25 mouse cellular contexts compared by ENCODE assay signal in the genomic region with DNA sequence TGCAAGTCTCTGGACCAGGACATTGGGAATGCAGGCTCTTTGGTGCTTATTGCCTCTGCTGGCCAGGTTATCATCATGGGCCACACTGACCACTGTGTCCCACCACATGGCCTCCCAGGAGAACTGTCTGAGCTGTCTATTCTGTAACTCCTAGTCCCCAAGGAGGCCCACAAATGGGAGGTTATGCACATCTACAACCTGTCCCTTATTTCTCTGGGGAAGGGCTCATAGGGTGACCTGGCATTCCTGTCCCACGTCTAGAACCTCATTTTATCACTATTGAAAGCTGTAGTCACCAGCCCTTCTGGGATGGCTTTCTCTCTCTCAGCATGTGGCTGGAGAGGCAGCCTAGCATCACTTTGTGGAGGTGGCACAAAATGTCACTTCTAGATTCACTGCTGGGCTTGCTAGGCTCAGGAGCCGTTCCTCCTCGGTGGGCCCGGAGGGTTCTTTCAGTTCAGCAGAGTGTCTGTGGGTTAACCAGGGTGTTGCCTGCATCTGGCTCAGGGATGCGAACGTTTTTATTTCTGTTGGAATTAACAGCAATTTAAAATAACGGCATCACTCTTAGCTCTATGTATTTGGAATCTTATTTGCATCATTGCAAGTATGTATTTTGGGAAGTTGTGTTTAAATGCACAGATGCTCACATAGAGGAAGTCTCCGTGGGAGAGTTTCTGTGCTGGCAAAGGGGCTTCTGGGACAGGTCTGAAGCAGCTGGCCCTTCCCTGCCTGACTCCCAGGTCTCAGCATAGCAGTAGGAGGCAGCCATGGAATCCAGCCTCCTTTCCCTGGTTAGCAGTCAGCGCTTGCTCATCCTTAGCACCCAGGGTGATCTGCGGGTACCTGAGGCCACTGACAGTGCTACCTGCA.
A peak's percentile ranks its signal among the peaks of the same experiment; 100 is the strongest.
DNase-seq lines count a peak whose midpoint lies in the region; ATAC-seq and TF ChIP-seq lines count a peak whose summit lies in the region.
"Had no signal": no experiment of that assay in that cellular context is flagged by ENCODE, and none has a peak within 500 bp of the region (broad histone marks: within the 10 kb centered on the region; RNA-seq: fewer than 3 reads in every experiment).

No protein-coding gene starts in this region.

- no peak overlapping the region for H3K4me2 ChIP-seq in forebrain, postnatal 0 days (ENCODE audit: low read depth)
- no peak overlapping the region for H3K4me2 ChIP-seq in forebrain, embryonic 11.5 days (ENCODE audit: low read depth, low read length, severe bottlenecking)
- no peak overlapping the region for H3K4me2 ChIP-seq in hindbrain, embryonic 12.5 days (replicated peaks)
- H3K4me2 ChIP-seq: heart, embryonic 12.5 days; limb, embryonic 15.5 days; lung, embryonic 14.5 days; midbrain, embryonic 12.5 days; stomach, embryonic 15.5 days had no signal

- peak; percentile 26 for ATAC-seq in forebrain, postnatal 0 days
- no peak for ATAC-seq in forebrain, embryonic 11.5 days (replicated peaks; ENCODE audit: low FRiP score)
- no peak for ATAC-seq in hindbrain, embryonic 12.5 days (ENCODE audit: low FRiP score)
- ATAC-seq: CD4-positive, CD25-positive, alpha-beta regulatory T cell, adult 4 months; hindbrain, postnatal 0 days; intestine, embryonic 16.5 days had no signal

- H3K27me3 ChIP-seq in forebrain, postnatal 0 days (ENCODE audit: insufficient read depth, low read length) = no peaks in the 10 kb centered on the region
- no peaks in the 10 kb centered on the region for H3K27me3 ChIP-seq in forebrain, embryonic 11.5 days (ENCODE audit: control insufficient read depth, insufficient read depth, low read length)
- no peaks in the 10 kb centered on the region for H3K27me3 ChIP-seq in hindbrain, embryonic 12.5 days
- H3K27me3 ChIP-seq: heart, embryonic 12.5 days; limb, embryonic 15.5 days; midbrain, embryonic 12.5 days; stomach, embryonic 15.5 days had no signal

- peak; percentile 52 to 61 for DNase-seq in cerebellum, adult 18-20 months
- no peak for DNase-seq in cerebellum, adult 9-10 months
- no peak for DNase-seq in forebrain, postnatal 0 days
- no peak for DNase-seq in forebrain, embryonic 11.5 days (ENCODE audit: low spot score)
- DNase-seq in right cerebral cortex, adult 18-20 months = peak; percentile 64
- DNase-seq in right cerebral cortex, postnatal 14 days = no peak
- DNase-seq: adrenal gland, postnatal 14 days; gastrocnemius, postnatal 25 days; heart, postnatal 10 days; kidney, adult 9 months; kidney, postnatal 14 days; layer of hippocampus, postnatal 36 days; thymus, adult 18-20 months; thymus, postnatal 4 days had no signal

- no peak overlapping the region for H3K4me3 ChIP-seq in forebrain, postnatal 0 days (ENCODE audit: low read depth, low read length)
- no peak overlapping the region for H3K4me3 ChIP-seq in forebrain, embryonic 11.5 days (ENCODE audit: low read depth, low read length)
- H3K4me3 ChIP-seq in hindbrain, embryonic 12.5 days = no peak overlapping the region
- H3K4me3 ChIP-seq: heart, embryonic 12.5 days; hindbrain, embryonic 10.5 days; limb, embryonic 15.5 days; midbrain, embryonic 12.5 days; stomach, embryonic 15.5 days had no signal

- H3K9ac ChIP-seq in forebrain, postnatal 0 days = no peak overlapping the region
- no peak overlapping the region for H3K9ac ChIP-seq in forebrain, embryonic 11.5 days (ENCODE audit: low read length)
- H3K9ac ChIP-seq in hindbrain, embryonic 12.5 days = no peak overlapping the region
- H3K9ac ChIP-seq: heart, embryonic 12.5 days; limb, embryonic 15.5 days; liver, embryonic 14.5 days; lung, embryonic 14.5 days; midbrain, embryonic 12.5 days; stomach, embryonic 15.5 days had no signal

- no peak for TF ChIP-seq CTCF in forebrain, postnatal 0 days (IDR thresholded peaks at IDR 0.05; ENCODE audit: low read depth)

- H3K36me3 ChIP-seq in forebrain, postnatal 0 days (ENCODE audit: insufficient read depth) = no peaks in the 10 kb centered on the region; the same call in 1 of the 2 replicates
- no peaks in the 10 kb centered on the region for H3K36me3 ChIP-seq in forebrain, embryonic 11.5 days (ENCODE audit: control insufficient read depth, insufficient read depth, low read length)
- H3K36me3 ChIP-seq in hindbrain, embryonic 12.5 days = no peaks in the 10 kb centered on the region; the same call in 1 of the 2 replicates
- H3K36me3 ChIP-seq: heart, embryonic 12.5 days; limb, embryonic 15.5 days; stomach, embryonic 15.5 days had no signal

- WGBS in forebrain, postnatal 0 days = 67% methylated on average over 10 of the region's 10 CpGs
- WGBS in forebrain, embryonic 11.5 days = 81% methylated on average over 10 of the region's 10 CpGs
- 84% methylated on average over 10 of the region's 10 CpGs for WGBS in hindbrain, embryonic 12.5 days

- 0 out of 2 replicates have a peak, but pooled peaks cover 9% of the 10 kb centered on the region for H3K4me1 ChIP-seq in forebrain, postnatal 0 days (ENCODE audit: insufficient read depth)
- H3K4me1 ChIP-seq in forebrain, embryonic 11.5 days (replicated peaks; ENCODE audit: control insufficient read depth, insufficient read depth, low read length) = 0 out of 2 replicates have a peak, but pooled peaks cover under 1% of the 10 kb centered on the region
- peaks cover 31% of the 10 kb centered on the region for H3K4me1 ChIP-seq in hindbrain, embryonic 12.5 days
- H3K4me1 ChIP-seq: heart, embryonic 12.5 days; stomach, embryonic 15.5 days had no signal

- H3K27ac ChIP-seq in forebrain, postnatal 0 days (ENCODE audit: low read depth, low read length) = peak overlapping the region; percentile 29; the same call in 1 of the 2 replicates
- no peak overlapping the region for H3K27ac ChIP-seq in forebrain, embryonic 11.5 days (ENCODE audit: low read depth, low read length)
- H3K27ac ChIP-seq in hindbrain, embryonic 12.5 days = no peak overlapping the region
- H3K27ac ChIP-seq: hindbrain, embryonic 10.5 days; hindbrain, postnatal 0 days; limb, embryonic 15.5 days; liver, embryonic 14.5 days; midbrain, embryonic 12.5 days; stomach, embryonic 15.5 days had no signal

- H3K9me3 ChIP-seq in forebrain, postnatal 0 days (ENCODE audit: low read length) = no peaks in the 10 kb centered on the region
- no peaks in the 10 kb centered on the region for H3K9me3 ChIP-seq in forebrain, embryonic 11.5 days (ENCODE audit: control insufficient read depth, low read length)
- H3K9me3 ChIP-seq in hindbrain, embryonic 12.5 days (replicated peaks) = no peaks in the 10 kb centered on the region
- H3K9me3 ChIP-seq: heart, embryonic 12.5 days; hindbrain, embryonic 10.5 days; limb, embryonic 15.5 days; midbrain, embryonic 12.5 days; stomach, embryonic 15.5 days had no signal

Comparison
In these comparisons a context has a peak if more than half of its experiments do, and no peak if none do; other contexts are left out.
1. DNase-seq: peak in cerebellum, adult 18-20 months (2 of 2) and right cerebral cortex, adult 18-20 months (single experiment); none in cerebellum, adult 9-10 months (single experiment), forebrain, postnatal 0 days (single experiment), forebrain, embryonic 11.5 days (single experiment) and right cerebral cortex, postnatal 14 days (single experiment).